Comparison of ENCODE assay signal across 8 mouse cellular contexts in the genomic region with DNA sequence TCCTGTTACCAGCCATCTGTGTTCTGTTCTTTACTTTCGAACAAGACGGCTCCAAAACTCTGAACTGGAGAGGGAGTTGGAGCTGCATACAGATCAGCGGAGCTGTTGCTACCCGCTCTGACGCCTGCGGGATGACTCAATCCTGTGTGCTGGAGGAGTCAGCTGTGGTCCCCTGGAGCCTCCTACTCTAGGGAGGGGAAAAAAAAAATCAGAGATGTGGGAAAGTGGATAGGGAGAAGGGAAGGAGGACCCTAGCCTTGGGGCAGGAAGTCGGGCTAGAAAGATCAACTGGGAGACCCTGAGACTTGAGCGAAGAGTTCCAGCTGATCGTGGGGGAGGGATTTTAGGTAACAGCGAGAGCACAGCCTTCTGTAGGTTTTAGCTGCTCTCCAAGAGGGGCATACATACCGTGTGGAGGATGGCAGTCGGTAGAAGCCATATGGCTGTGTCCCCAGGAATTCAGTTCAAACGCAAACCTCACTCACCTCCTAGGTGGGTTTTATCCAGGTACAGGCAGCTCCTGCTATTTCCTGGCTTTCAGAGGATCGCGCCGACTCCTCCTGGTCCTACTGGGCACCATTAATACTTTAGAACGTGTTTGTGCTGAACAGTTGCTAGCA. TPM values are rescaled to one million over a fixed set of nuclear protein-coding genes. Genes with fewer than 3 reads are reported as not detected.
A peak's percentile ranks its signal among the peaks of the same experiment; 100 is the strongest.
DNase-seq lines count a peak whose midpoint lies in the region; ATAC-seq and TF ChIP-seq lines count a peak whose summit lies in the region.

No protein-coding gene starts in this region.

- peak overlapping the region; percentile 82 for H3K4me3 ChIP-seq in testis, adult 2 months (ENCODE audit: control insufficient read depth, low read depth, low read length)
- peak overlapping the region; percentile 58 for H3K4me3 ChIP-seq in heart, embryonic 10.5 days
- peak overlapping the region; percentile 23 for H3K4me3 ChIP-seq in lung, embryonic 14.5 days (ENCODE audit: low read depth, low read length)

- under 1% methylated on average over 17 of the region's 17 CpGs for WGBS in heart, embryonic 10.5 days
- under 1% methylated on average over 17 of the region's 17 CpGs for WGBS in lung, embryonic 14.5 days

- no peak for DNase-seq in testis, postnatal 10 days (ENCODE audit: low spot score)
- DNase-seq in embryo, embryonic 9.5 days (ENCODE audit: extremely low spot score): peak; percentile 39
- DNase-seq in heart, embryonic 10.5 days (ENCODE audit: low spot score): no peak
- DNase-seq in layer of hippocampus, adult 9-10 months (ENCODE audit: low spot score): peak; percentile 55
- peak; percentile 77 for DNase-seq in lung, embryonic 14.5 days
- peak; percentile 53 for DNase-seq in retina, postnatal 1 day

- peak overlapping the region; percentile 61 for H3K4me2 ChIP-seq in lung, embryonic 14.5 days

- ATAC-seq in lung, embryonic 14.5 days (ENCODE audit: insufficient read depth): peak; percentile 83; the same call in 1 of the 2 replicates
- no peak for ATAC-seq in CD4-positive, CD25-positive, alpha-beta regulatory T cell, adult 4 months

- H3K9ac ChIP-seq in lung, embryonic 14.5 days: peak overlapping the region; percentile 27; the same call in 1 of the 2 replicates

- no peaks in the 10 kb centered on the region for H3K36me3 ChIP-seq in testis, adult 2 months (ENCODE audit: control insufficient read depth, insufficient read depth, low read length)
- H3K36me3 ChIP-seq in heart, embryonic 10.5 days: no peaks in the 10 kb centered on the region
- H3K36me3 ChIP-seq in lung, embryonic 14.5 days (ENCODE audit: insufficient read depth): no peaks in the 10 kb centered on the region

- no peaks in the 10 kb centered on the region for H3K9me3 ChIP-seq in heart, embryonic 10.5 days
- no peaks in the 10 kb centered on the region for H3K9me3 ChIP-seq in lung, embryonic 14.5 days (ENCODE audit: low read depth, low read length)

- no peak for TF ChIP-seq CTCF in testis, adult 2 months (IDR thresholded peaks at IDR 0.05; ENCODE audit: control insufficient read depth, insufficient read depth, insufficient replicate concordance, low read depth, low read length)
- no peak for TF ChIP-seq CTCF in lung, embryonic 14.5 days (IDR thresholded peaks at IDR 0.05; ENCODE audit: low read depth)

- H3K4me1 ChIP-seq in testis, adult 2 months (ENCODE audit: control insufficient read depth, insufficient read depth, low read length): peaks cover 16% of the 10 kb centered on the region
- peaks cover 26% of the 10 kb centered on the region for H3K4me1 ChIP-seq in heart, embryonic 10.5 days
- H3K4me1 ChIP-seq in lung, embryonic 14.5 days (ENCODE audit: insufficient read depth): peaks cover 10% of the 10 kb centered on the region

- TF ChIP-seq POLR2A in testis, adult 2 months (IDR thresholded peaks at IDR 0.05; ENCODE audit: control insufficient read depth, low read depth, low read length): no peak

- no peaks in the 10 kb centered on the region for H3K27me3 ChIP-seq in testis, adult 2 months (ENCODE audit: control insufficient read depth, insufficient read depth, low read length)
- no peaks in the 10 kb centered on the region for H3K27me3 ChIP-seq in heart, embryonic 10.5 days (ENCODE audit: insufficient read depth, poor library complexity, severe bottlenecking)
- H3K27me3 ChIP-seq in lung, embryonic 14.5 days (ENCODE audit: insufficient read depth, low read length): no peaks in the 10 kb centered on the region

- H3K27ac ChIP-seq in testis, adult 2 months (ENCODE audit: control insufficient read depth, insufficient read depth, low read depth, low read length): no peak overlapping the region
- peak overlapping the region; percentile 53 for H3K27ac ChIP-seq in heart, embryonic 10.5 days
- peak overlapping the region; percentile 2; the same call in 1 of the 2 replicates for H3K27ac ChIP-seq in lung, embryonic 14.5 days (ENCODE audit: low read depth)

RNA-seq across cellular contexts. Expression of gene Taok1, which starts 16.9 kb away (rescaled TPM):
- polyA plus RNA-seq in testis, adult 2 months (2012; rRNA removed): 4.5 and 5.8 TPM in 2 replicates
- 10.9 and 12.8 TPM in 2 replicates for polyA plus RNA-seq in heart, embryonic 10.5 days (2016; fragmentation: Nextera tagmentation; extraction: Ambion mirVana)
- polyA plus RNA-seq in lung, embryonic 14.5 days (2014; fragmentation: Nextera tagmentation; extraction: Ambion mirVana): 20.8 TPM in 2 replicates
- polyA plus RNA-seq in CD4-positive, CD25-positive, alpha-beta regulatory T cell, adult 4 months (2017; shearing (Covaris generic)): 10 to 100 TPM; 17.3 to 23.1 TPM

Comparison
In these comparisons a context has a peak if more than half of its experiments do, and no peak if none do; other contexts are left out.
1. H3K4me3 ChIP-seq: peak in every context shown above with its lines; median percentile 82 in testis, adult 2 months; 58 in heart, embryonic 10.5 days; 23 in lung, embryonic 14.5 days.
2. DNase-seq: peak in embryo, embryonic 9.5 days (single experiment), layer of hippocampus, adult 9-10 months (single experiment), lung, embryonic 14.5 days (single experiment) and retina, postnatal 1 day (single experiment); none in testis, postnatal 10 days (single experiment) and heart, embryonic 10.5 days (single experiment).